8 mouse cellular contexts compared by ENCODE assay signal in genomic region chr16:75675871-75676270, GRCm38 (mm10).
A peak's percentile ranks its signal among the peaks of the same experiment; 100 is the strongest.
DNase-seq lines count a peak whose midpoint lies in the region; ATAC-seq and TF ChIP-seq lines count a peak whose summit lies in the region.
"Had no signal": no experiment of that assay in that cellular context is flagged by ENCODE, and none has a peak within 500 bp of the region (broad histone marks: within the 10 kb centered on the region; RNA-seq: fewer than 3 reads in every experiment).

No protein-coding gene starts in this region.

- H3K27me3 ChIP-seq in E14TG2a.4 (ENCODE audit: insufficient read depth, low read length): no peaks in the 10 kb centered on the region
- H3K27me3 ChIP-seq in forebrain, embryonic 16.5 days (replicated peaks; ENCODE audit: control insufficient read depth, insufficient read depth, low read length): no peaks in the 10 kb centered on the region
- H3K27me3 ChIP-seq in limb, embryonic 14.5 days (ENCODE audit: control insufficient read depth, insufficient read depth, low read length): no peaks in the 10 kb centered on the region

- TF ChIP-seq POLR2A in limb, embryonic 14.5 days (IDR thresholded peaks at IDR 0.05; ENCODE audit: borderline replicate concordance, extremely low read depth, insufficient read depth, insufficient read length): no peak

- no peaks in the 10 kb centered on the region for H3K9me3 ChIP-seq in E14TG2a.4 (ENCODE audit: low read length)
- no peaks in the 10 kb centered on the region for H3K9me3 ChIP-seq in forebrain, embryonic 16.5 days (ENCODE audit: control insufficient read depth, low read length)
- H3K9me3 ChIP-seq in limb, embryonic 14.5 days (ENCODE audit: control insufficient read depth, low read length): no peaks in the 10 kb centered on the region

- no peaks in the 10 kb centered on the region for H3K4me1 ChIP-seq in E14TG2a.4 (replicated peaks; ENCODE audit: low read depth, low read length)
- H3K4me1 ChIP-seq in forebrain, embryonic 16.5 days (replicated peaks; ENCODE audit: control insufficient read depth, insufficient read depth, low read length): no peaks in the 10 kb centered on the region
- H3K4me1 ChIP-seq in limb, embryonic 14.5 days (ENCODE audit: control insufficient read depth, insufficient read depth, low read length): no peaks in the 10 kb centered on the region

- H3K36me3 ChIP-seq in E14TG2a.4 (ENCODE audit: insufficient read depth, low read length): no peaks in the 10 kb centered on the region
- H3K36me3 ChIP-seq in forebrain, embryonic 16.5 days (ENCODE audit: control insufficient read depth, insufficient read depth): no peaks in the 10 kb centered on the region
- no peaks in the 10 kb centered on the region for H3K36me3 ChIP-seq in limb, embryonic 14.5 days (ENCODE audit: control insufficient read depth, insufficient read depth, low read length)

- H3K9ac ChIP-seq in forebrain, embryonic 16.5 days (replicated peaks; ENCODE audit: low read depth, low read length): no peak overlapping the region
- no peak overlapping the region for H3K9ac ChIP-seq in limb, embryonic 14.5 days (ENCODE audit: low read depth, low read length, severe bottlenecking)

- ATAC-seq in activated CD4-positive, CD25-positive, alpha-beta regulatory T cell, adult 4 months: peak; percentile 65
- 0 out of 2 replicates have a peak, but pooled peaks have one; percentile 47 for ATAC-seq in forebrain, embryonic 16.5 days
- ATAC-seq in limb, embryonic 14.5 days (ENCODE audit: low FRiP score, low read depth): no peak

- H3K27ac ChIP-seq in forebrain, embryonic 16.5 days (ENCODE audit: low read length): no peak overlapping the region
- H3K27ac ChIP-seq in limb, embryonic 14.5 days (replicated peaks; ENCODE audit: low read depth, low read length): no peak overlapping the region

- H3K4me3 ChIP-seq in E14TG2a.4 (replicated peaks; ENCODE audit: low read length): no peak overlapping the region
- no peak overlapping the region for H3K4me3 ChIP-seq in forebrain, embryonic 16.5 days (replicated peaks; ENCODE audit: low read length)
- H3K4me3 ChIP-seq in limb, embryonic 14.5 days (replicated peaks; ENCODE audit: low read length): no peak overlapping the region
- H3K4me3 ChIP-seq: myocyte had no signal

- 63% methylated on average over 2 of the region's 2 CpGs for WGBS in forebrain, embryonic 16.5 days
- WGBS in limb, embryonic 14.5 days: 46% methylated on average over 2 of the region's 2 CpGs

- DNase-seq in layer of hippocampus, adult 11-12 months (ENCODE audit: low spot score): peak; percentile 13
- no peak for DNase-seq in layer of hippocampus, adult 8-10 months (ENCODE audit: low spot score in 2 of 2)
- DNase-seq in limb, embryonic 14.5 days (ENCODE audit: low spot score): peak; percentile 76
- DNase-seq in right cerebral cortex, postnatal 14 days: peak; percentile 13

- peak; percentile 42 for TF ChIP-seq CTCF in E14TG2a.4 (conservative IDR thresholded peaks at IDR 0.05; ENCODE audit: low read length)

- H3K4me2 ChIP-seq in forebrain, embryonic 16.5 days (ENCODE audit: low read length): no peak overlapping the region
- H3K4me2 ChIP-seq in limb, embryonic 14.5 days (replicated peaks; ENCODE audit: low read depth, low read length, severe bottlenecking): no peak overlapping the region

Comparison
In these comparisons a context has a peak if more than half of its experiments do, and no peak if none do; other contexts are left out.
1. DNase-seq: peak in layer of hippocampus, adult 11-12 months (single experiment), limb, embryonic 14.5 days (single experiment) and right cerebral cortex, postnatal 14 days (single experiment); none in layer of hippocampus, adult 8-10 months (0 of 2).